Mouse (Mus musculus) MEL (cell line): ENCODE measurements around the gene Stk4.

ENCODE experiments used
- CHD2 ChIP-seq: IDR thresholded peaks from 2 replicates; pipeline ENCODE4 v1.6.1; 2011; ENCODE audit warnings: low read length, improper control_type of control experiment
- CTCF ChIP-seq, 3 experiments: IDR thresholded peaks in 2 of 3; conservative IDR thresholded peaks in 1 of 3; 2 replicates each; pipeline ENCODE4 v1.5.1; 2011 to 2012; ENCODE audit warnings: low read length in 3 of 3, low read depth in 2 of 3, mild to moderate bottlenecking in 2 of 3, improper control_type of control experiment in 1 of 3, inconsistent platforms in 1 of 3, mixed read lengths in 1 of 3, moderate library complexity in 1 of 3; ENCODE audit not compliant: control insufficient read depth in 1 of 3, insufficient read depth in 1 of 3, poor library complexity in 1 of 3, severe bottlenecking in 1 of 3
- GATA1 ChIP-seq: IDR thresholded peaks from 2 replicates; pipeline ENCODE4 v1.6.1; 2011; ENCODE audit warnings: low read depth, low read length, improper control_type of control experiment
- HCFC1 ChIP-seq: IDR thresholded peaks from 2 replicates; pipeline ENCODE4 v1.6.1; 2012; ENCODE audit warnings: low read depth, mild to moderate bottlenecking, inconsistent platforms, low read length, improper control_type of control experiment, moderate library complexity
- MAFK ChIP-seq: IDR thresholded peaks from 2 replicates; pipeline ENCODE4 v1.6.1; 2011; ENCODE audit warnings: low read depth, mild to moderate bottlenecking, low read length, improper control_type of control experiment, borderline replicate concordance
- MEF2A ChIP-seq: IDR thresholded peaks from 2 replicates; pipeline ENCODE4 v1.6.1; 2014; ENCODE audit warnings: low read depth, mild to moderate bottlenecking, inconsistent platforms, low read length, improper control_type of control experiment; ENCODE audit not compliant: poor library complexity, insufficient replicate concordance, severe bottlenecking; ENCODE audit errors: extremely low read depth
- POLR2A ChIP-seq, 2 experiments: IDR thresholded peaks; 2 replicates each; pipeline ENCODE4 v1.6.1; 2011 to 2012; ENCODE audit warnings: low read length in 2 of 2, mild to moderate bottlenecking in 2 of 2, control low read depth in 1 of 2, improper control_type of control experiment in 1 of 2, low read depth in 1 of 2, moderate library complexity in 1 of 2; ENCODE audit not compliant: control insufficient read depth in 1 of 2, insufficient read depth in 1 of 2, poor library complexity in 1 of 2
- TCF12 ChIP-seq: IDR thresholded peaks from 2 replicates; pipeline ENCODE4 v1.6.1; 2014; ENCODE audit warnings: low read depth, mild to moderate bottlenecking, inconsistent platforms, low read length, improper control_type of control experiment, moderate library complexity
- USF1 ChIP-seq: IDR thresholded peaks from 2 replicates; pipeline ENCODE4 v1.6.1; 2014; ENCODE audit warnings: low read depth, mild to moderate bottlenecking, inconsistent platforms, low read length, improper control_type of control experiment, moderate library complexity

DNA sequence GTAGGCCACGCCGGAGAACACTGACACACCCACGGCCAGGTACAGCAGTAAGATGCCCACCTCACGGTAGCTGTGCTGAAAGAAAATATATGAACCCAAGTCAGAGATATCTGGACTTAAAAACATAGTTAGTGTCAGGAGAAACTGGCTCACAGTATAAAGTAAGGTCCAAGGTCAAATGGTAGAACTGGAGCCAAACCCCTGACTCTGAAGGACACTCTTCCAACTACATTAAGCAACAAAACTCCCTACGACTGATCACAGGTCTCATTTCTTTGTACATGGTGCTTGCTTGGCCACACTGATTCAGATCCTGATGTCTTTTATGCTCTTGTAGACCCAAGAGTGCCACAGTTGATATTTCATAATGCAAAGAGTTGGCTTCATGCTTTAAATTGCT, 94.8 kb downstream of the Stk4 start:
- TF ChIP-seq CTCF (IDR thresholded peaks at IDR 0.05 in 2 of 3, conservative IDR thresholded peaks at IDR 0.05 in 1 of 3; ENCODE audit: control insufficient read depth in 1 of 3, insufficient read depth in 1 of 3, low read depth in 2 of 3, low read length in 3 of 3, poor library complexity in 1 of 3, severe bottlenecking in 1 of 3) (no peak), TCF12 (no peak), MEF2A (no peak), HCFC1 (no peak), USF1 (no peak), POLR2A (IDR thresholded peaks at IDR 0.05; ENCODE audit: control insufficient read depth in 1 of 2, insufficient read depth in 1 of 2, low read depth in 1 of 2, low read length in 2 of 2, poor library complexity in 1 of 2) (no peak), GATA1 (no peak), MAFK (no peak), CHD2 (no peak)
